Mouse (Mus musculus) megakaryocyte, adult 5-6 weeks (primary cell): ENCODE results near the gene Osmr. TPM values are rescaled to one million over a fixed set of nuclear protein-coding genes. Genes with fewer than 3 reads are reported as not detected.
"Not testable (repeated sequence)": the region's sequence is repeated elsewhere in the genome, so short reads cannot be mapped to it uniquely, and the experiment has no call there.

Experiments used
- ATAC-seq: 2 replicates; pipeline ENCODE4 v1.8.0; 2016; ENCODE audit warnings: mild to moderate bottlenecking, inconsistent platforms; ENCODE audit not compliant: poor library complexity, severe bottlenecking
- total RNA-seq, 2 experiments: library from RNA; stranded (forward) in 1 of 2; stranded (reverse) in 1 of 2; fragments of 153-499, 151-499 nt in 1 of 2; fragments of 221-1000, 200-1000 nt in 1 of 2; gene quantifications; 2 replicates each; pipeline versions ENCODE4 v1.2.3 to v1.2.4; 2015 to 2017

Osmr gene
- total RNA-seq, 2 experiments from 2014 or later: 0.02 to 0.77 TPM

- ATAC-seq: no peak
These were observed 12.6 kb downstream of the Osmr start for GRCm38 (mm10) chr15:6862125-6862524.

DNA sequence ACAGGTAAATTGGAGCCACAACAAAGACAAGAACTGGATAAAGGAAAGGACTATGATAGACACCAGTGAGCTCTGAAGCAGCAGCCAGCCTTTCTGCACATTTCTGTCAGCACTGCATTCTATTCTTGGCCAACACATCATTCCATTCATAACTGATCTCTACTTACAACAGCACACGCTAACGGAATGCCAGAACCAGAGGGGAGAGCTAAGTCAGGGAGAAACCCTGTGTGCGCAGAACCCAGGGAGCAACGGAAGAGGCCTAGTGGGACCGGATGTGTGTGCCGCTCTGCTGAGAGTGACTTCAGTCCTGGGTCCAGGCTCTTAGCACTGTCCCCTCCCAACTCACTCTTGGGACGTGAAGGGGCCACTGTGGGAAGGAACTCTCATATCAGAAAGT, 13.2 kb downstream of the Osmr start:
- no peak for ATAC-seq

- no peak for ATAC-seq
These were observed 15.0 kb downstream of the Osmr start for GRCm38 (mm10) chr15:6859781-6860180.

- ATAC-seq: no peak
These were observed 15.9 kb downstream of the Osmr start for GRCm38 (mm10) chr15:6858871-6859270.

GRCm38 (mm10) chr15:6857270-6857905, 17.4 kb downstream of the Osmr start:
- ATAC-seq: no peak

DNA sequence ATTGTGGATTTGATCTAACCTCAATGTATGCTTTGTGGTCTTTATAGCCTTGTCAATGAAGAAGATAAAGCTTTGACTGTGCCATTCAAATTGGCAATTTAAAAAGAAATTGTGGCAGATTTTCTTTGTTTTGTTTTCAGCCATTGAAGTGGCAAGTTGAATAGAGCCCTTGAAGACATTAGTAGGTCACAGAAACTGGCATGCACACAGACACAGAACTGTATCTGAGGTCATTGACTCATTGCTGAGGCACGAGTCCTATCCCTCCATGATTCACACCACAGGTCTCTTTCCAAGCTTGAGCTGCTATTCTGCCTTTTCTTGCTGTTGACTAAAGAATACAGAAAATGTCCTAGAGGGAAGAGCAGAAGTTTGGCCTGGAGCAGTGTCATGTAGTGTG, 24.9 kb downstream of the Osmr start:
- ATAC-seq: no peak

- no peak for ATAC-seq
These were observed 34.6 kb downstream of the Osmr start for GRCm38 (mm10) chr15:6840199-6840598.

DNA sequence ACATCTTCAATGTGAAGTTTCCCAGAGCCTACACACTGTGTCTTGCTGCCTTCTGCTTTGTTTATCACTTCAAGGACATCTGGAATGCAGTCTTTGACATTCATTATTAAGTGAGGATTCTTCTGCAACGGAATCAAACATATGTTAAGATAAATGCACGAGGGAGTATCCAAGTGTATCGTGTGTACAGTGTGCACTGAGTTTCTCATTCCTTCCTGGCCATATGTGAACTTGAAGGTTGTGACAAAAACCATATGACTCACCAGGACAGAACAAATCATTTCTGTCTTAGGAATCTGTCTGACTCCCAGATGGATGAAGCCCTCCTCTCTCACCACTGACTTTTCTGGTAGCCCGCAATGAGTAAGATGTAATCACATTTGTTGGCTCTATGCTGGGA, 59.0 kb downstream of the Osmr start:
- no peak for ATAC-seq

GRCm38 (mm10) chr15:6801212-6801611, 73.6 kb downstream of the Osmr start:
- not testable (repeated sequence) for ATAC-seq

DNA sequence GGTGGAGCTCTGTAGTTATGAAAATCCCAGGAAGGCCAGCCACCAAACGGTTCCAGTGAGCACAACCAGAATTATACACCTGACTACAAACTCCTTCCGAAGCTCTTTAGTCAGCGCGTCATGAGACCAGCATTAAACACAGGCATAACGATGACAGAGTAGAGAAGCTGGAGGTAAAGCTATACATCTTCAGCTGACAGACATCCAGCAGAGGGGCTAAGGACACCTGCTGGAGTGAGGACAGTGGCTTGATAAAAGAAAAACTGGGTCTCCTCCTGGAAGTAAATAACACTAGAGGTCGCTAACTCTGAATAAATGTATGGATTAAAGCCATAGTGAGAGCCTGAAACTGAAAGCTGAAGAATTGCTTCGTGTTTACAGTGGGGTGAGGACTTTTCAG, 81.9 kb downstream of the Osmr start:
- no peak for ATAC-seq

- no peak for ATAC-seq
These were observed 83.1 kb downstream of the Osmr start for GRCm38 (mm10) chr15:6791648-6792047.

DNA sequence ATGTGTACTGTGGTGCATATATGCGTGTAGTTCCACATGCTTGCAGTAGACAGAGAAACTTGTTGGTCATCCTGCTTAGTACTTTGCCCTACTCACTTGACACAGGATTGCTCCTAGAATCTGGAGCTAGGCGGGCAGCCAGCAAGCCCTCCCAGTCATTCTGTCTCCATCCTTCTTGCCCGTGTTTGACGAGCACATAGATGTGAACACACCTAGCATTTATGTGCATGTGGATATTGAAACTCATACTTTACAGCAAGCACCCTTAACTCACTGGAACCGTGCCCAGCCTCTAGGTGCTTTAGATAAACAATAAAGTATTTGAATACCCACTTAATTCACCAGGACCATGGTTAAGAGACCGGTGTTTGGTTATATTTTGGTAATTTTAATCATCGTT, 84.8 kb downstream of the Osmr start:
- no peak for ATAC-seq

- no peak for ATAC-seq
These were observed 87.5 kb downstream of the Osmr start for GRCm38 (mm10) chr15:6787236-6787635.

DNA sequence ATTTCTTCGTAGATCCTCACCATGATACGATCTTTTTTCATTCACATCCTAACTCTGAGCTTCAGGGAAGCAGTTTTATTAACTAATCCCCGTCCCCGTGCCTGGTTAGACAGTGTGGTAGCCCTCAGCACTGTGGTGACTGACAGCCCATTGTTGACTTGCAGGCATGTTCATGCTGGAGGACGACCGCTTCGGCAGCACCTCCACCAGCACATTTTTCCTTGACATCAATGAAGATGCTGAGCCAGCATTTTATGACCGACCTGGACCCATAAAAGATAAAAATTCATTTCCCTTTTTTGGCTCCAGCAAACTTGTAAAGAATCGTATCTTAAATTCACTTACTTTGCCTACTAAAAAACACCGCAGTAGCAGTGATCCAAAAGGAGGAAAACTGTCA, 88.6 kb downstream of the Osmr start:
- no peak for ATAC-seq

GRCm38 (mm10) chr15:6772265-6772664, 102.5 kb downstream of the Osmr start:
- ATAC-seq: no peak

Other genes starting within 250 kb of the Osmr start
- 24.3 and 28.7 TPM in 2 replicates for gene Rictor, start 166.6 kb downstream of the Osmr start, total RNA-seq (2015)
- gene Rictor, start 166.6 kb downstream of the Osmr start, total RNA-seq (2017): 26.0 and 30.8 TPM in 2 replicates
- 7.3 and 9.2 TPM in 2 replicates for gene Lifr, start 215.6 kb upstream of the Osmr start, total RNA-seq (2015)
- 8.4 and 10.0 TPM in 2 replicates for gene Lifr, start 215.6 kb upstream of the Osmr start, total RNA-seq (2017)